Mouse (Mus musculus) liver, adult 2 months (tissue): Measurements from ENCODE around the gene Stat4. TPM values are rescaled to one million over a fixed set of nuclear protein-coding genes. Genes with fewer than 3 reads are reported as not detected.

Source experiments
- DNase-seq: peaks from one replicate; pipeline ENCODE4 v3.0.0-alpha.2; 2011; ENCODE audit warnings: low read depth, low spot score; ENCODE audit errors: extremely low read depth
- H3K27ac ChIP-seq: fragments of 200-500 bp; replicated peaks from 2 replicates; pipeline ENCODE4 v1.5.1; 2012; ENCODE audit warnings: low read depth, mild to moderate bottlenecking, control low read depth, inconsistent platforms, low read length; ENCODE audit not compliant: insufficient read depth
- H3K27me3 ChIP-seq: fragments of 200-500 bp; 2 replicates; pipeline ENCODE4 v1.6.1; 2012; ENCODE audit warnings: mild to moderate bottlenecking, moderate library complexity, low read length, inconsistent platforms; ENCODE audit not compliant: control insufficient read depth, insufficient read depth
- H3K36me3 ChIP-seq: fragments of 200-500 bp; 2 replicates; pipeline ENCODE4 v1.6.1; 2012; ENCODE audit warnings: low read length, inconsistent platforms; ENCODE audit not compliant: control insufficient read depth, insufficient read depth
- H3K4me1 ChIP-seq: fragments of 200-500 bp; 2 replicates; pipeline ENCODE4 v1.6.1; 2011; ENCODE audit warnings: low read length; ENCODE audit not compliant: control insufficient read depth, insufficient read depth
- H3K4me3 ChIP-seq: fragments of 200-500 bp; 2 replicates; pipeline ENCODE4 v1.5.1; 2011; ENCODE audit warnings: low read depth, mild to moderate bottlenecking, control low read depth, low read length, moderate library complexity; ENCODE audit not compliant: insufficient read depth
- H3K79me2 ChIP-seq: fragments of 200-500 bp; 2 replicates; pipeline ENCODE4 v1.6.1; 2012; ENCODE audit warnings: inconsistent platforms, mild to moderate bottlenecking, low read length, moderate library complexity; ENCODE audit not compliant: control insufficient read depth, insufficient read depth
- H3K9ac ChIP-seq: fragments of 200-500 bp; 2 replicates; pipeline ENCODE4 v1.6.1; 2012; ENCODE audit warnings: low read depth, mild to moderate bottlenecking, control low read depth, inconsistent platforms, low read length
- CTCF ChIP-seq: fragments of 200-500 bp; IDR thresholded peaks from 2 replicates; pipeline ENCODE4 v1.5.1; 2011; ENCODE audit warnings: low read depth, low read length, control low read depth
- POLR2A ChIP-seq: fragments of 200-500 bp; IDR thresholded peaks from 2 replicates; pipeline ENCODE4 v1.6.1; 2011; ENCODE audit warnings: low read length, control low read depth; ENCODE audit not compliant: insufficient read depth; ENCODE audit errors: extremely low read depth
- WGBS: fragments of 180-500 bp; shearing (Covaris S2); methylation state at CpG from one replicate; pipeline ENCODE4 v1.1.7; 2018; 5-methylcytosine and 5-hydroxymethylcytosine counted together
- polyA plus RNA-seq: library from polyadenylated mRNA; depleted of rRNA; stranded (reverse); fragments of >200 nt; gene quantifications from 2 replicates; pipeline ENCODE4 v1.2.3, GENCODE M21; 2012
- total RNA-seq: library from RNA; depleted of rRNA; stranded (reverse); fragments of >200 nt; gene quantifications from 2 replicates; pipeline ENCODE4 v1.2.3, GENCODE M21; 2014

Gene Stat4
- total and polyA plus RNA-seq, 2 experiments: 0.02 to 0.46 TPM

- Histone ChIP-seq H3K36me3 (peaks cover 61% of the 10 kb centered on the region), H3K4me1 (no peaks in the 10 kb centered on the region), H3K4me3 (no peak overlapping the region), H3K27me3 (no peaks in the 10 kb centered on the region), H3K9ac (no peak overlapping the region), H3K27ac (no peak overlapping the region), H3K79me2 (no peaks in the 10 kb centered on the region)
- 84% methylated on average over 4 of the region's 4 CpGs for WGBS
- TF ChIP-seq POLR2A (no peak), CTCF (no peak)
- DNase-seq: no peak
These were observed 155.2 kb downstream of the Stat4 start for GRCm38 (mm10) chr1:52142117-52142516.

- no peak overlapping the region for H3K27ac ChIP-seq
- TF ChIP-seq POLR2A (no peak), CTCF (no peak)
- no peak overlapping the region for H3K9ac ChIP-seq
- H3K36me3 ChIP-seq: peaks cover 61% of the 10 kb centered on the region
- no peak for DNase-seq
- H3K79me2 ChIP-seq: no peaks in the 10 kb centered on the region
- no peaks in the 10 kb centered on the region for H3K27me3 ChIP-seq
- no peaks in the 10 kb centered on the region for H3K4me1 ChIP-seq
- 88% methylated on average over 4 of the region's 4 CpGs for WGBS
- no peak overlapping the region for H3K4me3 ChIP-seq
These were observed 156.2 kb downstream of the Stat4 start for GRCm38 (mm10) chr1:52143191-52143590.

GRCm38 (mm10) chr1:52143596-52144156 is 156.7 kb downstream of the Stat4 start:
- H3K27me3 ChIP-seq: no peaks in the 10 kb centered on the region
- H3K4me3 ChIP-seq: no peak overlapping the region
- 94% methylated on average over 7 of the region's 7 CpGs for WGBS
- TF ChIP-seq CTCF: no peak
- TF ChIP-seq POLR2A: no peak
- no peak for DNase-seq
- no peaks in the 10 kb centered on the region for H3K79me2 ChIP-seq
- H3K4me1 ChIP-seq: no peaks in the 10 kb centered on the region
- H3K9ac ChIP-seq: no peak overlapping the region
- no peak overlapping the region for H3K27ac ChIP-seq
- peaks cover 63% of the 10 kb centered on the region for H3K36me3 ChIP-seq

- no peaks in the 10 kb centered on the region for H3K79me2 ChIP-seq
- no peak overlapping the region for H3K27ac ChIP-seq
- H3K27me3 ChIP-seq: no peaks in the 10 kb centered on the region
- WGBS: 89% methylated on average over 10 of the region's 10 CpGs
- H3K9ac ChIP-seq: no peak overlapping the region
- peaks cover 69% of the 10 kb centered on the region for H3K36me3 ChIP-seq
- 0 out of 2 replicates have a peak, but pooled peaks cover 1% of the 10 kb centered on the region for H3K4me1 ChIP-seq
- TF ChIP-seq CTCF: no peak
- TF ChIP-seq POLR2A: no peak
- no peak overlapping the region for H3K4me3 ChIP-seq
- no peak for DNase-seq
These were observed 158.0 kb downstream of the Stat4 start for GRCm38 (mm10) chr1:52144907-52145306.

- H3K36me3 ChIP-seq: peaks cover 72% of the 10 kb centered on the region
- no peak for DNase-seq
- no peaks in the 10 kb centered on the region for H3K79me2 ChIP-seq
- H3K27me3 ChIP-seq: no peaks in the 10 kb centered on the region
- peak; percentile 62 for TF ChIP-seq CTCF
- no peak for TF ChIP-seq POLR2A
- H3K9ac ChIP-seq: no peak overlapping the region
- no peak overlapping the region for H3K27ac ChIP-seq
- 78% methylated on average over 12 of the region's 12 CpGs for WGBS
- H3K4me3 ChIP-seq: no peak overlapping the region
- H3K4me1 ChIP-seq: 0 out of 2 replicates have a peak, but pooled peaks cover 3% of the 10 kb centered on the region
These were observed 159.4 kb downstream of the Stat4 start for GRCm38 (mm10) chr1:52146214-52146970.

GRCm38 (mm10) chr1:52147431-52147830 is 160.5 kb downstream of the Stat4 start:
- Histone ChIP-seq H3K36me3 (peaks cover 69% of the 10 kb centered on the region), H3K4me3 (no peak overlapping the region), H3K4me1 (0 out of 2 replicates have a peak, but pooled peaks cover 3% of the 10 kb centered on the region), H3K79me2 (no peaks in the 10 kb centered on the region), H3K27ac (no peak overlapping the region), H3K9ac (no peak overlapping the region), H3K27me3 (no peaks in the 10 kb centered on the region)
- no peak for DNase-seq
- WGBS: 95% methylated on average over 2 of the region's 2 CpGs
- TF ChIP-seq CTCF (no peak), POLR2A (no peak)
